Mouse (Mus musculus) heart, postnatal 25 days (tissue): ENCODE measurements around the gene Ddb1. TPM values are rescaled to one million over a fixed set of nuclear protein-coding genes. Genes with fewer than 3 reads are reported as not detected.
A peak's percentile ranks its signal among the peaks of the same experiment; 100 is the strongest.

Source experiments
- DNase-seq: peaks from one replicate; pipeline ENCODE4 v3.0.0; 2022; ENCODE audit warnings: low spot score
- intact Hi-C: fragments of 180-260 bp; cut with DNase I; formaldehyde crosslinking; loops from one replicate; pipeline ENCODE4 v1.15.1; 2025
- total RNA-seq, 2 experiments: library from RNA; stranded (reverse); gene quantifications; 2 replicates each; pipeline ENCODE4 v1.2.3; 2021

The Ddb1 gene
- total RNA-seq, 2 experiments from 2014 or later, result 154 to 166 TPM

- intact Hi-C loops, result no loop called here
- no peak for DNase-seq
Measured at GRCm38 (mm10) chr19:10589127-10589857, 15.8 kb upstream of the Ddb1 start.

- DNase-seq, result no peak
- intact Hi-C loops, result no loop called here
Measured at GRCm38 (mm10) chr19:10590301-10590700, 14.8 kb upstream of the Ddb1 start.

GRCm38 (mm10) chr19:10591659-10592377 is 13.3 kb upstream of the Ddb1 start:
- intact Hi-C loops, result no loop called here
- no peak for DNase-seq

- DNase-seq, result no peak
- intact Hi-C loops, result no loop called here
Measured at GRCm38 (mm10) chr19:10598188-10598587, 6.9 kb upstream of the Ddb1 start.

- no peak for DNase-seq
- intact Hi-C loops, result no loop called here
Measured at GRCm38 (mm10) chr19:10599648-10600047, 5.5 kb upstream of the Ddb1 start.

- intact Hi-C loops, result no loop called here
- no peak for DNase-seq
Measured at GRCm38 (mm10) chr19:10602247-10602769, 2.8 kb upstream of the Ddb1 start.

GRCm38 (mm10) chr19:10602787-10603186 is 2.3 kb upstream of the Ddb1 start:
- intact Hi-C loops, result no loop called here
- peak; percentile 69 for DNase-seq

- no peak for DNase-seq
- intact Hi-C loops, result loop anchor here (1.0 to 2.0 kb wide), 2 partner anchors 27 to 47 kb away; partner anchors contain the start of genes Cyb561a3, Tmem138 and Tmem216
Measured at GRCm38 (mm10) chr19:10603660-10604523, 1.2 kb upstream of the Ddb1 start.

- intact Hi-C loops, result loop anchor here (1.0 to 2.0 kb wide), 2 partner anchors 27 to 48 kb away; partner anchors contain the start of genes Cyb561a3, Tmem138 and Tmem216
- no peak for DNase-seq
Measured at GRCm38 (mm10) chr19:10604534-10604933, 593 bp upstream of the Ddb1 start.

- DNase-seq, result no peak
Measured at GRCm38 (mm10) chr19:10605901-10606622, 935 bp downstream of the Ddb1 start.

GRCm38 (mm10) chr19:10608573-10609240 is 3.6 kb downstream of the Ddb1 start:
- intact Hi-C loops, result no loop called here
- DNase-seq, result no peak

More at GRCm38 (mm10) chr19:10605901-10606622, 935 bp downstream of the Ddb1 start:
- intact Hi-C loops, result loop anchor here (2.0 kb wide), 1 partner anchor 49 kb away; the partner anchor contains the start of gene Tmem216

GRCm38 (mm10) chr19:10634106-10634871 is 29.2 kb downstream of the Ddb1 start, which contains the start of gene Vwce:
Gene Vwce (plus strand): TSS chr19:10634213.
- DNase-seq, result no peak
- intact Hi-C loops, result no loop called here

- intact Hi-C loops, result no loop called here
- peak; percentile 16 for DNase-seq
Measured at GRCm38 (mm10) chr19:10634872-10635318, 29.8 kb downstream of the Ddb1 start.

GRCm38 (mm10) chr19:10637840-10638239 is 32.7 kb downstream of the Ddb1 start:
- intact Hi-C loops, result no loop called here
- DNase-seq, result no peak

GRCm38 (mm10) chr19:10640080-10640479 is 35.0 kb downstream of the Ddb1 start:
- DNase-seq, result no peak
- intact Hi-C loops, result no loop called here

- no peak for DNase-seq
- intact Hi-C loops, result no loop called here
Measured at GRCm38 (mm10) chr19:10640589-10641378, 35.7 kb downstream of the Ddb1 start.

GRCm38 (mm10) chr19:10645616-10646015 is 40.5 kb downstream of the Ddb1 start:
- peak; percentile 14 for DNase-seq
- intact Hi-C loops, result no loop called here
